15 mouse cellular contexts compared by ENCODE assay signal in genomic region chr16:29861056-29861455, GRCm38 (mm10).
A peak's percentile ranks its signal among the peaks of the same experiment; 100 is the strongest.
DNase-seq lines count a peak whose midpoint lies in the region; ATAC-seq and TF ChIP-seq lines count a peak whose summit lies in the region.
"Had no signal": no experiment of that assay in that cellular context is flagged by ENCODE, and none has a peak within 500 bp of the region (broad histone marks: within the 10 kb centered on the region; RNA-seq: fewer than 3 reads in every experiment).

No protein-coding gene starts in this region.

- peaks cover 9% of the 10 kb centered on the region; the same call in 1 of the 2 replicates for H3K4me1 ChIP-seq in embryonic facial prominence, embryonic 15.5 days
- peaks cover 21% of the 10 kb centered on the region for H3K4me1 ChIP-seq in embryonic facial prominence, embryonic 10.5 days
- H3K4me1 ChIP-seq in hindbrain, postnatal 0 days (ENCODE audit: insufficient read depth, low read length): 0 out of 2 replicates have a peak, but pooled peaks cover 3% of the 10 kb centered on the region
- H3K4me1 ChIP-seq in hindbrain, embryonic 12.5 days: peaks cover 3% of the 10 kb centered on the region; the same call in 1 of the 2 replicates
- H3K4me1 ChIP-seq in limb, embryonic 10.5 days: peaks cover 22% of the 10 kb centered on the region

- 29% methylated on average over 4 of the region's 4 CpGs for WGBS in embryonic facial prominence, embryonic 15.5 days
- 30% methylated on average over 4 of the region's 4 CpGs for WGBS in embryonic facial prominence, embryonic 10.5 days
- 22% methylated on average over 4 of the region's 4 CpGs for WGBS in hindbrain, postnatal 0 days
- 43% methylated on average over 4 of the region's 4 CpGs for WGBS in hindbrain, embryonic 12.5 days
- 53% methylated on average over 4 of the region's 4 CpGs for WGBS in limb, embryonic 10.5 days

- DNase-seq in embryonic facial prominence, embryonic 10.5 days (ENCODE audit: low spot score): no peak
- DNase-seq in hindbrain, postnatal 0 days (ENCODE audit: low spot score): peak; percentile 71
- no peak for DNase-seq in limb, embryonic 10.5 days (ENCODE audit: low spot score)
- DNase-seq in layer of hippocampus, adult 2 months (ENCODE audit: low spot score in 2 of 2): no peak
- DNase-seq in embryo, embryonic 10 days (ENCODE audit: low spot score): no peak
- DNase-seq: B cell, adult 2 months; heart, postnatal 10 days; kidney, adult 2 months; lung, postnatal 4 days; spleen, adult 18-20 months had no signal

- H3K27me3 ChIP-seq in embryonic facial prominence, embryonic 15.5 days: no peaks in the 10 kb centered on the region
- H3K27me3 ChIP-seq in embryonic facial prominence, embryonic 10.5 days (replicated peaks; ENCODE audit: low read depth, poor library complexity, severe bottlenecking): peaks cover 52% of the 10 kb centered on the region
- no peaks in the 10 kb centered on the region for H3K27me3 ChIP-seq in hindbrain, postnatal 0 days (ENCODE audit: insufficient read depth, low read length)
- peaks cover 57% of the 10 kb centered on the region for H3K27me3 ChIP-seq in hindbrain, embryonic 12.5 days
- peaks cover 22% of the 10 kb centered on the region for H3K27me3 ChIP-seq in limb, embryonic 10.5 days (ENCODE audit: low read depth, poor library complexity, severe bottlenecking)

- H3K9me3 ChIP-seq in embryonic facial prominence, embryonic 15.5 days (replicated peaks): no peaks in the 10 kb centered on the region
- H3K9me3 ChIP-seq in embryonic facial prominence, embryonic 10.5 days: no peaks in the 10 kb centered on the region
- no peaks in the 10 kb centered on the region for H3K9me3 ChIP-seq in hindbrain, postnatal 0 days (ENCODE audit: low read length)
- no peaks in the 10 kb centered on the region for H3K9me3 ChIP-seq in hindbrain, embryonic 12.5 days (replicated peaks)
- no peaks in the 10 kb centered on the region for H3K9me3 ChIP-seq in limb, embryonic 10.5 days (replicated peaks)
- H3K9me3 ChIP-seq: G1E; liver, embryonic 15.5 days had no signal

- ATAC-seq in embryonic facial prominence, embryonic 15.5 days (ENCODE audit: insufficient number of reproducible peaks, low FRiP score, low TSS enrichment, low read depth): no peak
- ATAC-seq in hindbrain, postnatal 0 days: peak; percentile 43; the same call in 1 of the 2 replicates
- no peak for ATAC-seq in hindbrain, embryonic 12.5 days (ENCODE audit: low FRiP score)
- peak; percentile 18; the same call in 1 of the 2 replicates for ATAC-seq in cerebellum, adult (ENCODE audit: insufficient number of reproducible peaks, low FRiP score, low TSS enrichment)

- no peaks in the 10 kb centered on the region for H3K36me3 ChIP-seq in embryonic facial prominence, embryonic 15.5 days
- H3K36me3 ChIP-seq in embryonic facial prominence, embryonic 10.5 days (replicated peaks): no peaks in the 10 kb centered on the region
- no peaks in the 10 kb centered on the region for H3K36me3 ChIP-seq in hindbrain, postnatal 0 days (ENCODE audit: insufficient read depth, low read length)
- H3K36me3 ChIP-seq in hindbrain, embryonic 12.5 days: no peaks in the 10 kb centered on the region
- no peaks in the 10 kb centered on the region for H3K36me3 ChIP-seq in limb, embryonic 10.5 days
- H3K36me3 ChIP-seq: G1E; liver, embryonic 15.5 days had no signal

- no peak overlapping the region for H3K4me2 ChIP-seq in embryonic facial prominence, embryonic 15.5 days (replicated peaks)
- no peak overlapping the region for H3K4me2 ChIP-seq in hindbrain, postnatal 0 days (ENCODE audit: low read depth, low read length)
- no peak overlapping the region for H3K4me2 ChIP-seq in hindbrain, embryonic 12.5 days (replicated peaks)
- H3K4me2 ChIP-seq: liver, embryonic 15.5 days had no signal

- TF ChIP-seq CTCF in hindbrain, postnatal 0 days (IDR thresholded peaks at IDR 0.05; ENCODE audit: low read depth): no peak
- no peak for TF ChIP-seq CTCF in layer of hippocampus, adult 2 months (conservative IDR thresholded peaks at IDR 0.05)

- H3K9ac ChIP-seq in embryonic facial prominence, embryonic 15.5 days: no peak overlapping the region
- no peak overlapping the region for H3K9ac ChIP-seq in hindbrain, postnatal 0 days (replicated peaks; ENCODE audit: low read length)
- no peak overlapping the region for H3K9ac ChIP-seq in hindbrain, embryonic 12.5 days
- H3K9ac ChIP-seq: liver, embryonic 15.5 days had no signal

- H3K4me3 ChIP-seq in embryonic facial prominence, embryonic 15.5 days (replicated peaks): no peak overlapping the region
- no peak overlapping the region for H3K4me3 ChIP-seq in embryonic facial prominence, embryonic 10.5 days
- H3K4me3 ChIP-seq in hindbrain, postnatal 0 days (ENCODE audit: low read length): no peak overlapping the region
- H3K4me3 ChIP-seq in hindbrain, embryonic 12.5 days: no peak overlapping the region
- no peak overlapping the region for H3K4me3 ChIP-seq in limb, embryonic 10.5 days
- H3K4me3 ChIP-seq in layer of hippocampus, adult 2 months: no peak overlapping the region
- H3K4me3 ChIP-seq: liver, embryonic 15.5 days had no signal

- H3K27ac ChIP-seq in embryonic facial prominence, embryonic 15.5 days (replicated peaks): 0 out of 2 replicates have a peak overlapping the region, but pooled peaks have one; percentile 45
- no peak overlapping the region for H3K27ac ChIP-seq in embryonic facial prominence, embryonic 10.5 days (replicated peaks)
- no peak overlapping the region for H3K27ac ChIP-seq in hindbrain, postnatal 0 days
- H3K27ac ChIP-seq in hindbrain, embryonic 12.5 days: no peak overlapping the region
- H3K27ac ChIP-seq in limb, embryonic 10.5 days: 0 out of 2 replicates have a peak overlapping the region, but pooled peaks have one; percentile 40
- no peak overlapping the region for H3K27ac ChIP-seq in layer of hippocampus, adult 2 months
- H3K27ac ChIP-seq: liver, embryonic 15.5 days had no signal

Comparison
In these comparisons a context has a peak if more than half of its experiments do, and no peak if none do; other contexts are left out.
1. ATAC-seq: peak in hindbrain, postnatal 0 days (single experiment) and cerebellum, adult (single experiment); none in embryonic facial prominence, embryonic 15.5 days (single experiment) and hindbrain, embryonic 12.5 days (single experiment).
2. H3K27ac ChIP-seq: peak in embryonic facial prominence, embryonic 15.5 days (single experiment) and limb, embryonic 10.5 days (single experiment); none in embryonic facial prominence, embryonic 10.5 days (single experiment), hindbrain, postnatal 0 days (single experiment), hindbrain, embryonic 12.5 days (single experiment) and layer of hippocampus, adult 2 months (single experiment).